Mouse (Mus musculus) bone marrow, adult 2 months (tissue): ENCODE measurements around the gene Hoxa5.

Source experiments
- CTCF ChIP-seq: fragments of 200-500 bp; IDR thresholded peaks from 2 replicates; pipeline ENCODE4 v1.5.1; 2011; ENCODE audit warnings: low read length, control low read depth; ENCODE audit not compliant: control insufficient read depth, insufficient read depth
- POLR2A ChIP-seq: fragments of 200-500 bp; IDR thresholded peaks from 2 replicates; pipeline ENCODE4 v1.6.1; 2011; ENCODE audit warnings: low read depth, mild to moderate bottlenecking, control low read depth, low read length, borderline replicate concordance; ENCODE audit not compliant: control insufficient read depth

GRCm38 (mm10) chr6:52221993-52222685 lies 17.8 kb upstream of the Hoxa5 start:
- TF ChIP-seq CTCF (no peak), POLR2A (no peak)
